Mouse (Mus musculus): ENCODE measurements at regions not wholly inside any gene's neighbourhood (a gene's known extent, or its start where the extent isn't known, plus 50 kb on each side); places are given as distances from the start of the nearest gene placed in this dataset.
"Not testable (repeated sequence)": the region's sequence is repeated elsewhere in the genome, so short reads cannot be mapped to it uniquely, and the experiment has no call there.

GRCm38 (mm10) chr17:69821901-69822300 lies 147.0 kb upstream of the Dlgap1 start:
- Histone ChIP-seq H3K9ac (replicated peaks) (no peak overlapping the region), H3K9me3 (replicated peaks) (no peaks in the 10 kb centered on the region), H3K27ac (replicated peaks) (no peak overlapping the region), H3K36me3 (no peaks in the 10 kb centered on the region), H3K4me2 (no peak overlapping the region), H3K27me3 (replicated peaks) (no peaks in the 10 kb centered on the region), H3K4me1 (no peaks in the 10 kb centered on the region), H3K4me3 (replicated peaks) (no peak overlapping the region)
- ATAC-seq (ENCODE audit: low FRiP score) = no peak
- WGBS = 94% methylated on average over 2 of the region's 2 CpGs

GRCm38 (mm10) chr17:69822921-69823320 lies 146.0 kb upstream of the Dlgap1 start:
- 80% methylated on average over 1 of the region's 1 CpGs for WGBS
- Histone ChIP-seq H3K4me3 (replicated peaks) (no peak overlapping the region), H3K27ac (replicated peaks) (no peak overlapping the region), H3K36me3 (no peaks in the 10 kb centered on the region), H3K9me3 (replicated peaks) (no peaks in the 10 kb centered on the region), H3K27me3 (replicated peaks) (no peaks in the 10 kb centered on the region), H3K4me1 (no peaks in the 10 kb centered on the region), H3K9ac (replicated peaks) (no peak overlapping the region), H3K4me2 (no peak overlapping the region)
- ATAC-seq (ENCODE audit: low FRiP score) = no peak

- 55% methylated on average over 5 of the region's 5 CpGs for WGBS
- Histone ChIP-seq H3K27ac (replicated peaks) (no peak overlapping the region), H3K4me3 (replicated peaks) (no peak overlapping the region), H3K36me3 (no peaks in the 10 kb centered on the region), H3K4me2 (no peak overlapping the region), H3K9ac (replicated peaks) (no peak overlapping the region), H3K9me3 (replicated peaks) (no peaks in the 10 kb centered on the region), H3K27me3 (replicated peaks) (no peaks in the 10 kb centered on the region), H3K4me1 (no peaks in the 10 kb centered on the region)
- ATAC-seq (ENCODE audit: low FRiP score) = no peak; the same call in 1 of the 2 replicates
Measured at GRCm38 (mm10) chr17:69841308-69841707, 127.6 kb upstream of the Dlgap1 start.

GRCm38 (mm10) chr17:69848306-69848705 lies 120.6 kb upstream of the Dlgap1 start:
- no peak for ATAC-seq (ENCODE audit: low FRiP score)
- Histone ChIP-seq H3K27ac (replicated peaks) (no peak overlapping the region), H3K4me3 (replicated peaks) (no peak overlapping the region), H3K9me3 (replicated peaks) (no peaks in the 10 kb centered on the region), H3K27me3 (replicated peaks) (no peaks in the 10 kb centered on the region), H3K9ac (replicated peaks) (no peak overlapping the region), H3K4me2 (no peak overlapping the region), H3K36me3 (no peaks in the 10 kb centered on the region), H3K4me1 (no peaks in the 10 kb centered on the region)
- WGBS = 73% methylated on average over 1 of the region's 1 CpGs

GRCm38 (mm10) chr17:69850075-69850474 lies 118.8 kb upstream of the Dlgap1 start:
- 23% methylated on average over 1 of the region's 1 CpGs for WGBS
- Histone ChIP-seq H3K4me3 (replicated peaks) (no peak overlapping the region), H3K4me1 (no peaks in the 10 kb centered on the region), H3K27ac (replicated peaks) (no peak overlapping the region), H3K36me3 (no peaks in the 10 kb centered on the region), H3K9me3 (replicated peaks) (no peaks in the 10 kb centered on the region), H3K4me2 (no peak overlapping the region), H3K9ac (replicated peaks) (no peak overlapping the region), H3K27me3 (replicated peaks) (no peaks in the 10 kb centered on the region)
- no peak for ATAC-seq (ENCODE audit: low FRiP score)

GRCm38 (mm10) chr17:69879958-69880357 lies 88.9 kb upstream of the Dlgap1 start:
- not testable (repeated sequence) for ATAC-seq (ENCODE audit: low FRiP score)

GRCm38 (mm10) chr17:69893980-69894379 lies 74.9 kb upstream of the Dlgap1 start:
- H3K4me3 ChIP-seq (replicated peaks) = no peak overlapping the region
- no peak overlapping the region for H3K4me2 ChIP-seq
- no peaks in the 10 kb centered on the region for H3K36me3 ChIP-seq
- no peak overlapping the region for H3K27ac ChIP-seq (replicated peaks)
- H3K4me1 ChIP-seq = no peaks in the 10 kb centered on the region
- H3K27me3 ChIP-seq (replicated peaks) = no peaks in the 10 kb centered on the region
- ATAC-seq (ENCODE audit: low FRiP score) = no peak
- 63% methylated on average over 4 of the region's 4 CpGs for WGBS
- no peaks in the 10 kb centered on the region for H3K9me3 ChIP-seq (replicated peaks)
- H3K9ac ChIP-seq (replicated peaks) = no peak overlapping the region

More at GRCm38 (mm10) chr17:69879958-69880357, 88.9 kb upstream of the Dlgap1 start:
- H3K4me1 ChIP-seq; H3K36me3 ChIP-seq; H3K27me3 ChIP-seq (replicated peaks); H3K9me3 ChIP-seq (replicated peaks); H3K4me2 ChIP-seq; H3K4me3 ChIP-seq (replicated peaks); H3K9ac ChIP-seq (replicated peaks); H3K27ac ChIP-seq (replicated peaks): not testable (repeated sequence)
- WGBS = 83% methylated on average over 8 of the region's 8 CpGs
